Mouse (Mus musculus) testis, adult 2 months (tissue): ENCODE results near the gene G3bp2. TPM values are rescaled to one million over a fixed set of nuclear protein-coding genes. Genes with fewer than 3 reads are reported as not detected.

Experiments
- H3K27ac ChIP-seq: fragments of 200-500 bp; 2 replicates; pipeline ENCODE4 v1.5.1; 2012; ENCODE audit warnings: low read depth, low read length; ENCODE audit not compliant: control insufficient read depth, insufficient read depth
- H3K27me3 ChIP-seq: fragments of 200-500 bp; 2 replicates; pipeline ENCODE4 v1.6.1; 2012; ENCODE audit warnings: mild to moderate bottlenecking, low read length, moderate library complexity; ENCODE audit not compliant: control insufficient read depth, insufficient read depth
- H3K36me3 ChIP-seq: fragments of 200-500 bp; 2 replicates; pipeline ENCODE4 v1.6.1; 2012; ENCODE audit warnings: mild to moderate bottlenecking, low read length; ENCODE audit not compliant: control insufficient read depth, insufficient read depth
- H3K4me1 ChIP-seq: fragments of 200-500 bp; 2 replicates; pipeline ENCODE4 v1.6.1; 2012; ENCODE audit warnings: low read length; ENCODE audit not compliant: control insufficient read depth, insufficient read depth
- H3K4me3 ChIP-seq: fragments of 200-500 bp; 2 replicates; pipeline ENCODE4 v1.5.1; 2012; ENCODE audit warnings: low read depth, mild to moderate bottlenecking, low read length, moderate library complexity, mixed read lengths; ENCODE audit not compliant: control insufficient read depth
- CTCF ChIP-seq: fragments of 200-500 bp; IDR thresholded peaks from 2 replicates; pipeline ENCODE4 v1.5.1; 2012; ENCODE audit warnings: low read depth, mild to moderate bottlenecking, inconsistent platforms, low read length, moderate library complexity; ENCODE audit not compliant: control insufficient read depth, insufficient read depth, insufficient replicate concordance
- POLR2A ChIP-seq: fragments of 200-500 bp; IDR thresholded peaks from 2 replicates; pipeline ENCODE4 v1.6.1; 2012; ENCODE audit warnings: low read depth, mild to moderate bottlenecking, inconsistent platforms, low read length, moderate library complexity; ENCODE audit not compliant: control insufficient read depth
- polyA plus RNA-seq: library from polyadenylated mRNA; depleted of rRNA; stranded (reverse); fragments of >200 nt; gene quantifications from 2 replicates; pipeline ENCODE4 v1.2.3, GENCODE M21; 2012; rRNA removed

The G3bp2 gene
- polyA plus RNA-seq, 1 experiment, result 20.9 TPM

- H3K4me1 ChIP-seq, result no peaks in the 10 kb centered on the region
- peaks cover 4% of the 10 kb centered on the region for H3K36me3 ChIP-seq
- TF ChIP-seq CTCF, result no peak
- no peak for TF ChIP-seq POLR2A
- H3K27me3 ChIP-seq, result no peaks in the 10 kb centered on the region
- H3K4me3 ChIP-seq, result no peak overlapping the region
- no peak overlapping the region for H3K27ac ChIP-seq
Measured at GRCm38 (mm10) chr5:92019960-92020359, 63.6 kb downstream of the G3bp2 start.

GRCm38 (mm10) chr5:92011756-92012155 is 71.8 kb downstream of the G3bp2 start:
- Histone ChIP-seq H3K4me3 (no peak overlapping the region), H3K27ac (no peak overlapping the region), H3K27me3 (no peaks in the 10 kb centered on the region), H3K36me3 (peaks cover 2% of the 10 kb centered on the region; the same call in 1 of the 2 replicates), H3K4me1 (no peaks in the 10 kb centered on the region)
- TF ChIP-seq CTCF (no peak), POLR2A (no peak)

- Histone ChIP-seq H3K4me1 (no peaks in the 10 kb centered on the region), H3K4me3 (no peak overlapping the region), H3K27me3 (no peaks in the 10 kb centered on the region), H3K27ac (no peak overlapping the region), H3K36me3 (peaks cover 2% of the 10 kb centered on the region; the same call in 1 of the 2 replicates)
- TF ChIP-seq POLR2A (no peak), CTCF (no peak)
Measured at GRCm38 (mm10) chr5:92009827-92010226, 73.7 kb downstream of the G3bp2 start.

- TF ChIP-seq POLR2A, result no peak
- H3K4me1 ChIP-seq, result no peaks in the 10 kb centered on the region
- H3K27me3 ChIP-seq, result no peaks in the 10 kb centered on the region
- H3K4me3 ChIP-seq, result no peak overlapping the region
- H3K36me3 ChIP-seq, result no peaks in the 10 kb centered on the region
- H3K27ac ChIP-seq, result no peak overlapping the region
Measured at GRCm38 (mm10) chr5:92003011-92003410, 80.5 kb downstream of the G3bp2 start.

Other genes with a start within 250 kb of the G3bp2 start
- 26.3 and 31.0 TPM in 2 replicates for gene Rchy1, start 120.7 kb downstream of the G3bp2 start, polyA plus RNA-seq
- 1.0 and 2.1 TPM in 2 replicates for gene Odaph, start 96.2 kb downstream of the G3bp2 start, polyA plus RNA-seq
- 25.3 and 28.8 TPM in 2 replicates for gene Cdkl2, start 39.8 kb downstream of the G3bp2 start, polyA plus RNA-seq
- 8.1 and 8.7 TPM in 2 replicates for gene Uso1, start 54.2 kb upstream of the G3bp2 start, polyA plus RNA-seq
- 2.4 and 2.8 TPM in 2 replicates for gene U90926, start 131.7 kb upstream of the G3bp2 start, polyA plus RNA-seq
- gene Ppef2, start 172.6 kb upstream of the G3bp2 start, polyA plus RNA-seq, result 0.86 and 1.3 TPM in 2 replicates
- gene Naaa, start 194.5 kb upstream of the G3bp2 start, polyA plus RNA-seq, result 4.1 and 5.1 TPM in 2 replicates
- gene Sdad1, start 226.8 kb upstream of the G3bp2 start, polyA plus RNA-seq, result 40.2 and 44.7 TPM in 2 replicates
- gene Cxcl9, start 244.4 kb upstream of the G3bp2 start, polyA plus RNA-seq, result 0.14 and 0.25 TPM in 2 replicates
- 221 and 263 TPM in 2 replicates for gene Art3, start 248.1 kb upstream of the G3bp2 start, polyA plus RNA-seq